Mouse (Mus musculus) hindbrain, embryonic 10.5 days (tissue): ENCODE measurements around the gene Kctd2. TPM values are rescaled to one million over a fixed set of nuclear protein-coding genes. Genes with fewer than 3 reads are reported as not detected.

Source experiments
- DNase-seq: peaks from one replicate; pipeline ENCODE4 v3.0.0-alpha.2; 2017; ENCODE audit warnings: low spot score
- H3K27ac ChIP-seq: fragments of 300-500 bp; sonication (generic); 2 replicates; pipeline ENCODE4 v1.5.1; 2016; ENCODE audit warnings: mild to moderate bottlenecking, moderate library complexity
- H3K27me3 ChIP-seq: fragments of 300-500 bp; sonication (generic); 2 replicates; pipeline ENCODE4 v1.6.1; 2016; ENCODE audit warnings: mild to moderate bottlenecking; ENCODE audit not compliant: poor library complexity, insufficient read depth, severe bottlenecking
- H3K36me3 ChIP-seq: fragments of 300-500 bp; sonication (generic); 2 replicates; pipeline ENCODE4 v1.6.1; 2016; ENCODE audit warnings: mild to moderate bottlenecking, moderate library complexity
- H3K4me1 ChIP-seq: fragments of 300-500 bp; sonication (generic); replicated peaks from 2 replicates; pipeline ENCODE4 v1.6.1; 2016; ENCODE audit warnings: mild to moderate bottlenecking
- H3K4me3 ChIP-seq: fragments of 300-500 bp; sonication (generic); 2 replicates; pipeline ENCODE4 v1.5.1; 2016; ENCODE audit warnings: mild to moderate bottlenecking, moderate library complexity
- H3K9me3 ChIP-seq: fragments of 300-500 bp; sonication (generic); 2 replicates; pipeline ENCODE4 v1.6.1; 2016; ENCODE audit warnings: mild to moderate bottlenecking, moderate library complexity
- WGBS: fragments of 180-500 bp; shearing (Covaris S2); methylation state at CpG from one replicate; pipeline ENCODE4 v1.1.7; 2016; 5-methylcytosine and 5-hydroxymethylcytosine counted together
- polyA plus RNA-seq: library from polyadenylated mRNA; unstranded; fragments of >200 nt; fragmentation: Nextera tagmentation; extraction: Ambion mirVana; gene quantifications from 2 replicates; pipeline ENCODE4 v1.2.1, GENCODE M21; 2016

Gene Kctd2
- polyA plus RNA-seq, 1 experiment from 2014 or later = 20.1 TPM

GRCm38 (mm10) chr11:115405723-115406122 is 14.2 kb upstream of the Kctd2 start:
- no peaks in the 10 kb centered on the region for H3K27me3 ChIP-seq
- H3K9me3 ChIP-seq = no peaks in the 10 kb centered on the region
- peak overlapping the region; percentile 23; the same call in 1 of the 2 replicates for H3K4me3 ChIP-seq
- H3K36me3 ChIP-seq = peaks cover 53% of the 10 kb centered on the region
- H3K4me1 ChIP-seq = peaks cover 65% of the 10 kb centered on the region
- H3K27ac ChIP-seq = no peak overlapping the region
- 98% methylated on average over 6 of the region's 6 CpGs for WGBS
- DNase-seq = no peak

- Histone ChIP-seq H3K27me3 (no peaks in the 10 kb centered on the region), H3K9me3 (no peaks in the 10 kb centered on the region), H3K4me1 (peaks cover 71% of the 10 kb centered on the region), H3K27ac (no peak overlapping the region), H3K4me3 (no peak overlapping the region), H3K36me3 (peaks cover 62% of the 10 kb centered on the region)
- 95% methylated on average over 17 of the region's 17 CpGs for WGBS
- no peak for DNase-seq
These were observed 13.0 kb upstream of the Kctd2 start for GRCm38 (mm10) chr11:115406858-115407401.

DNA sequence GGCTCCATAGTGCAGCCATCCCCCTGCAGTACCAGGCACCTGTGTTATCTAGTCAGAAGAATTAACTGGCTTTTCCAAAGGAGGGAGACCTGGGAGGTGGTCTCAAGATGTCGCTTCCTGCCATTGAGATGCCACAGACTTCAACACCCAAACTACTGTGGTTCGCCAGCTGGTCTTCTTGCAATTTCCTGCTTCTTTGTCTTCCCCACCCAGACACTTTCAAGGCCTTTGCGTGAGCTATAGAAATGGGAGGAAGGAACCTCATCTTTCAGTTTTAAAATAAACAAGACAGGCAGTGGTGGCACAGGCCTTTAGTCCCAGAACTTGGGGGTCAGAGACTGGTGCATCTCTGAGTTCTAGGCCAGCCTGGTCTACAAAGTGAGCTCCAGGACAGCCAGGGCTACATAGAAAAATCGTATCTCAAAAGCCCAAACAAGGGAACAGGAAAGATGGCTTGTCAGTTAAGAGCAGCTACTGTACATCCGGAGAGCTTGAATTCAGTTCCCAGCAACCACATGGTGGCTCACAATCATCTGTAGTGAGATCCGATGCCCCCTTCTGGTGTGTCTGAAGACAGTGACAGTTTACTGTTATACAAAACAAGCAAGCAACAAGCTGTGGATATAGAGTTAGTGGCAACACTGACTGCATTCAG is 11.5 kb upstream of the Kctd2 start:
- peaks cover 62% of the 10 kb centered on the region for H3K36me3 ChIP-seq

GRCm38 (mm10) chr11:115409556-115409955 is 10.4 kb upstream of the Kctd2 start:
- peak overlapping the region; percentile 94 for H3K27ac ChIP-seq
- no peaks in the 10 kb centered on the region for H3K9me3 ChIP-seq
- H3K27me3 ChIP-seq = no peaks in the 10 kb centered on the region
- peak; percentile 44 for DNase-seq
- H3K4me1 ChIP-seq = peaks cover 71% of the 10 kb centered on the region
- peak overlapping the region; percentile 25 for H3K4me3 ChIP-seq
- H3K36me3 ChIP-seq = peaks cover 62% of the 10 kb centered on the region
- 32% methylated on average over 7 of the region's 7 CpGs for WGBS

More for the DNA sequence above, 11.5 kb upstream of the Kctd2 start:
- H3K4me1 ChIP-seq = peaks cover 76% of the 10 kb centered on the region
- peak overlapping the region; percentile 94 for H3K27ac ChIP-seq
- H3K4me3 ChIP-seq = peak overlapping the region; percentile 25; the same call in 1 of the 2 replicates
- no peak for DNase-seq
- WGBS = 84% methylated on average over 6 of the region's 6 CpGs
- H3K27me3 ChIP-seq = no peaks in the 10 kb centered on the region
- H3K9me3 ChIP-seq = no peaks in the 10 kb centered on the region

DNA sequence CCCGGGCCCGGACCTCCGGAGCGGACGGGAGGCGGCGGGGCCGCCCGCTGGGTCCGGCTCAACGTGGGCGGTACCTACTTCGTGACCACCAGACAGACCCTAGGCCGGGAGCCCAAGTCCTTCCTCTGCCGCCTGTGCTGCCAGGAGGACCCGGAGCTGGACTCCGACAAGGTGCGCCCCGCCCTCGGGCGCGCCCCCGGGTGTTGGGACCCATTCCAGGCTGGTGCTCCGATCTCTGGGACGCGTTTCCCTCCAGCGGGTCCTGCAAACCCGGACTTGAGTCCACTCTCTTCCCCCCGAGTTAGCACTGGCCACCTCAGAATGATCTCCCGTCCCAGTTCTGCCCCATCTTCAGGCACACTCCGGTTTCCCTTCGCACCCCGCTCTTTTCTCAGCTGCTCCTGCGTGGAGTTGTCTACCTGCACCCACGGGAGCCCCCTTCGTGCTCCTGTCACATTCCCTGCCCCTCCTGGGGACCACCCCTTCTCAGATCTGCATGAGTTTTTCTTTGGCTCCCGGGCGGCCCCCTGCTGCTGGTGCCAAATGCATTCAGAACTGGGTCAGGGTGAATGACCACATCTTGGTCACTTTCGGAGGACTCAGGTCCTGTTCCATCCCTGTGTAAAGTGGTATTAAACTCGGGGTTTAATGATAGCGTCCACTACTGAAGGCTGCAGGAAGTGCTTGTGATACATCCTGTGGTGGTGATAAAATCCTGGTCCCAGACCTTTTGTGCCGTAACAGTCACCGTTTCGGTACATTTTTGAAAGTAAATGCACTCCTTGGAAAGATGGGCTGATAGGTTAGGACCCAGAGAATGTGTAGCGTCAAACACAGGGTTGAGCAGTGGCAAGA is 635 bp downstream of the Kctd2 start:
- Histone ChIP-seq H3K27me3 (no peaks in the 10 kb centered on the region), H3K4me3 (peak overlapping the region; percentile 96), H3K36me3 (peaks cover 53% of the 10 kb centered on the region), H3K27ac (peak overlapping the region; percentile 98), H3K9me3 (no peaks in the 10 kb centered on the region), H3K4me1 (peaks cover 35% of the 10 kb centered on the region)
- WGBS = 4% methylated on average over 45 of the region's 45 CpGs
- DNase-seq = peak; percentile 68

- DNase-seq = no peak
- Histone ChIP-seq H3K27me3 (no peaks in the 10 kb centered on the region), H3K36me3 (peaks cover 53% of the 10 kb centered on the region), H3K4me1 (peaks cover 35% of the 10 kb centered on the region), H3K27ac (no peak overlapping the region), H3K9me3 (no peaks in the 10 kb centered on the region), H3K4me3 (peak overlapping the region; percentile 96)
- 78% methylated on average over 1 of the region's 1 CpGs for WGBS
These were observed 1.4 kb downstream of the Kctd2 start for GRCm38 (mm10) chr11:115421328-115421727.

- peaks cover 53% of the 10 kb centered on the region for H3K36me3 ChIP-seq
- no peaks in the 10 kb centered on the region for H3K27me3 ChIP-seq
- WGBS = 93% methylated on average over 16 of the region's 16 CpGs
- H3K27ac ChIP-seq = no peak overlapping the region
- no peak for DNase-seq
- no peaks in the 10 kb centered on the region for H3K9me3 ChIP-seq
- H3K4me1 ChIP-seq = peaks cover 35% of the 10 kb centered on the region
- H3K4me3 ChIP-seq = no peak overlapping the region
These were observed 2.0 kb downstream of the Kctd2 start for GRCm38 (mm10) chr11:115421972-115422371.

- WGBS = 85% methylated on average over 3 of the region's 3 CpGs
- no peaks in the 10 kb centered on the region for H3K27me3 ChIP-seq
- H3K9me3 ChIP-seq = no peaks in the 10 kb centered on the region
- H3K36me3 ChIP-seq = peaks cover 47% of the 10 kb centered on the region
- no peak overlapping the region for H3K27ac ChIP-seq
- H3K4me1 ChIP-seq = peaks cover 41% of the 10 kb centered on the region
- no peak overlapping the region for H3K4me3 ChIP-seq
- no peak for DNase-seq
These were observed 3.2 kb downstream of the Kctd2 start for GRCm38 (mm10) chr11:115423091-115423490.

DNA sequence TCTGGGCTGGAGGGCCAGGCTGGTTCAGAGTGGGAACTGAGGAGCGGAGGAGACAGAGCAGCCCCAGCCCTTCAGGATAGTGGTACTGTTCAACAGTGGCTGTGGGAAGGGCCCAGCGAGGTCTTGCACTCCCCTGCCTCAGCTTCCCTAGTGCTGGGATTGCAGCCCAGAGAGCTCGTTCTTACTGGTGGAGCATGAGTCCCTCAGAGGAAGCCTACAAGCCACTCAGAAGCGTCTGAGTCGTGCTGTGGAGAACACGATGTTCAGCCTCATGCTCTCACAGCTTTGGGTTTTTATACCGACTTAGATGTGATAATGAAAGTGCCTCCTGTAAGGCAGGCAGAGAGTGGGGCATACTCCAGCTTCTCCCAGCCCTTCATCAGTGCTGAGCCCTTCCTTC is 4.7 kb downstream of the Kctd2 start:
- DNase-seq = no peak
- Histone ChIP-seq H3K36me3 (peaks cover 61% of the 10 kb centered on the region), H3K27me3 (no peaks in the 10 kb centered on the region), H3K9me3 (no peaks in the 10 kb centered on the region), H3K4me3 (0 out of 2 replicates have a peak overlapping the region, but pooled peaks have one; percentile 4), H3K4me1 (peaks cover 38% of the 10 kb centered on the region), H3K27ac (no peak overlapping the region)
- WGBS = 90% methylated on average over 7 of the region's 7 CpGs

DNA sequence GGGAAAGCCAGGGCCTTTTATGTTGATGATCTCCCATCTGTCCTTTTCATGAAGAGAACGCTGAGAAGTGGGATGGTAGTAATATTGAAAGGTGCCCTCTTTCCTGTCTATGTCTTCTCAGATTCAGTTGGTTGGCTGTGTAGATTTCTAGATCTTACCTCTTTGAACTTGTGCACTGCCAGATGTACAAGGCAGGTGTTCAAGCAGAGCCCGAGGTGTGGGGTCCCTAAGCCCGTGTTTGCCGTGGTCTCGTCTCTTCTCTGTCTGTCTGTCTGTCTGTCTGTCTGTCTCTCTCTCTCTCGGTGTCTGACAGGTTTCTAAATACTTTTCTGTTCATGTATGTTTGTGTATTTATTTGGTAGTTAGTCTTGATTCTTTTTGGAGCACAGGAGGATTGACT is 5.7 kb downstream of the Kctd2 start:
- WGBS = 93% methylated on average over 6 of the region's 6 CpGs
- no peaks in the 10 kb centered on the region for H3K9me3 ChIP-seq
- H3K27me3 ChIP-seq = no peaks in the 10 kb centered on the region
- no peak overlapping the region for H3K4me3 ChIP-seq
- H3K27ac ChIP-seq = no peak overlapping the region
- DNase-seq = no peak
- peaks cover 71% of the 10 kb centered on the region for H3K36me3 ChIP-seq
- H3K4me1 ChIP-seq = peaks cover 33% of the 10 kb centered on the region

DNA sequence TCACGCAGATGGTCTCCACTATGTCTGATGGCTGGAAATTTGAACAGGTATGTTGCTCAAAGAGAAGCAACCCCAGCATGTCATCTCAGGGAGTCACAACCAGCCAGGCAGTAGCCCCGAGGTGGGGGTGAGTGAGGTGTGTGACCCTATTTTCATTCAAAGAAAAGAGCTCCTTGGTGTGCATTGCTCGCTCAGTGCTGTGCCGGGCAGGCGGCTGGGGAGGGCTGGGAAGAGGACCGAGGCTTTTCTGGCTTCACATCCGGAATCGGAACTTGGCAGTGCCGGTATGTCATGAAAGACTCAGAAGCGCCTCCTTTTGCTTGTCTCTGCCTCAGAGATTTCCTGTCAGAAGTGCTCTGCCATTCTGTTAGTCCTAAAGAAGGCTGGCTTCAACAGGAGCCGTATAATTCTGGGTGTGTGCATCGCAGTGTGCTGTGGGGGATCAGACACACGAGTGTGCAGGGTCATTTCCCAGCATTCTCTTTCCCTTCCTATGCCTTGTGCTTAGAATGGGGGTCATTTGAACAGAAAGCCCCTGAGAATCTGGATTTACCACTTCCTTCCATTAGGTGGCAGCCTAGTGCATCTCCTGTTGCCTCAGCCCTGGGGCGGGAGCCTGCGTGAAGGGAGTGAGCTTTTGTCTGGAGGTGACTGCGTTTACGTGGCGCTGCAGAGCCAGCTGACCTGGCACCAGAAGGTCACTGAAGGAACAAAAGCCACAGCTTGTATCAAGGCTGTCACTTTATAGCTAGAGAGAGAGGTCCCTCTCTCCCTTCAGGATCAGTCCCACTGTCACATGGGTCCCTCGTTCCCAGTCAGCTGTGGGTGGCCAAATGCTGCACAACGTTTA is 7.8 kb downstream of the Kctd2 start:
- Histone ChIP-seq H3K4me1 (peaks cover 20% of the 10 kb centered on the region), H3K4me3 (peak overlapping the region; percentile 18), H3K27me3 (no peaks in the 10 kb centered on the region), H3K36me3 (peaks cover 82% of the 10 kb centered on the region), H3K9me3 (no peaks in the 10 kb centered on the region), H3K27ac (peak overlapping the region; percentile 75)
- peak; percentile 85 for DNase-seq
- 32% methylated on average over 20 of the region's 20 CpGs for WGBS

GRCm38 (mm10) chr11:115429307-115429706 is 9.4 kb downstream of the Kctd2 start:
- Histone ChIP-seq H3K9me3 (no peaks in the 10 kb centered on the region), H3K36me3 (peaks cover 87% of the 10 kb centered on the region), H3K4me1 (peaks cover 20% of the 10 kb centered on the region), H3K27me3 (no peaks in the 10 kb centered on the region), H3K27ac (no peak overlapping the region), H3K4me3 (no peak overlapping the region)
- no peak for DNase-seq
- WGBS = 86% methylated on average over 7 of the region's 7 CpGs
